Mouse (Mus musculus): Measurements from ENCODE around the gene Bud13.

Bud13 gene

DNA sequence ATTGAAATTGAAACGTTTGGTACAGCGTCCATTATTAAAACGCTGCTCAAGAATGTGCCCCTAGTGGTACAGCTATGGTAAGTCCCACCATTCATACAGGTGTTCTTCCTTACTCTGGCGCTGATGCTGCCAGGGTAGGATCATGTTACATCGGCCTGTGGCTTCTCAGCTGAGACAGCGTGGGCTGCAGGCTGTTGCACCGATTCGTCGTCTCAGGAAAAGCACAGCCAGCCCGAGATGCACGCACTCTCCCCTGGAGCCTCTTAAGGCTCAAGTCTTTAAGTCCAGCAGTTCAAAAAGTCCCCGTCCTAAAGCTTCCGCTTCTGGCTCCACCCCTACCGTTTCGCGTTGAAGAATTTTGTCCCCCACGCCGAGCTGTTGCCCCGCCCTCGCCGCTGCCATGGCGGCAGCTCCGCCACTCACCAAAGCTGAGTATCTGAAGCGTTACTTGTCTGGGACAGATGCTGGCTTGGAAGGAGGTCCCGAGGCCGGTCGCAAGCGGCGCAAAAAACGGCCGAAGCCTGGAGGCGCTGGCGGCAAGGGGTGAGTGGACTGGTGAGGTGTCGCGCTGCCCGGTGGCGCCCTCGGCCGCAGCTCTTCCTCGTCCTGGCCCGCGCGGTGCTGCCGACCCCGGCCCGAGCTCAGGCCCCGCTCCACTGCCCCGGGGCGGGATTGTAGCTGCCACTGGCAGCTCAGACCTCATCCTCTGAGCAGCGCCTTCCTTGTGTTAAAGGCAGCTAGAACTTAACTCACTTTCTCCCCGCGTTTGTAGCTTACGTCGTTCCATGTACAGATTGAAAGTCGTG lies at the start of gene Bud13:
Bud13 (plus strand) TSS at position 378 of the 806 bp plus-strand sequence.
- DNase-seq = peak; percentile 88

DNA sequence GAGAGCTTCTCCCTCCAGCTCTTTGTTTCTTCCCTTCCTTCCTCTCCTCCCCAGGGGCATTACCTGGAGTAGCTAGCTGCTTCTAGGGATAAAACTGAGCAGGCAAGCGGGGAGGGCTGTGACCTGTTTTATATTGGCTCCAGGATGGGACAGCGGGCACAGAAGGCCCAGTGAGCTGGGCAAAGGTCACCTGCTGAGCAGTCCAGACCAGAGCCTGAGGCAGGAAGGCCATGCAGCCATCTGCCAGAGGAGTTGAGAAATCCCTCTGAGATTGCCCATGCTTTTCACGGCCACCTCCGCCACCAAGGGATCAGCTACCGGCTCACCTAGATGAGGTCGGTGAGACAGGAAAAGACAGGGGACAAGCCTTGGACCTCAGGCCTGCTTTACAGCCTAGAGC lies 47.6 kb upstream of the Bud13 start:
- peak; percentile 64 for DNase-seq

DNA sequence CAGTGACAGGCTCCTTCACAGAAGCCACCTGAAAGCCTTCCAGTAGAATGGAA lies 47.4 kb upstream of the Bud13 start, which contains the start of gene Apoc3:
Apoc3 (minus strand) TSS at position 41 of the 53 bp plus-strand sequence.
- DNase-seq = no peak

GRCm38 (mm10) chr9:46235649-46236048 lies 47.2 kb upstream of the Bud13 start:
- no peak for DNase-seq

DNA sequence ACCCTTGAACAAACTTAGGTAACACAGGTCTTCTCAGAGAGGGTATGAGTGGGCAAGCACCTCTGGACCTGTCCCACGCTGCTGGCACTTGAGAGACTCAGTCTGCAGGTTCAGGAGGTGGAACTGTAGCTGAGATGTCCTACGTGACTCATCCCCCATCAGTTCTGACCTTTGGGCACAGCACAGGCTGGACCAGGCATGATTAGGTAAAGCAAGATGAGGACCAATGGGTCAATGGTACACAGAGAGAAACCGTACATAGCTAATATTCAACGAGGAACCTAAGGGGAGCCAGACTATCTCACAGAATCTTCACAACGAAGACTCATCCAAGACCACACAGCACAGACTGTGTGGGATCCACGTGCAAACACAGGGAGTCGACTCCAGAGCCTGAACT lies 44.0 kb upstream of the Bud13 start:
- no peak for DNase-seq

GRCm38 (mm10) chr9:46240526-46241153 lies 42.2 kb upstream of the Bud13 start, which contains the start of gene Apoa4:
Gene Apoa4, plus strand, starts transcription at chr9:46240696.
- DNase-seq = no peak

GRCm38 (mm10) chr9:46241818-46242217 lies 41.0 kb upstream of the Bud13 start:
- DNase-seq = no peak

- no peak for DNase-seq
Measured at GRCm38 (mm10) chr9:46243122-46243521, 39.7 kb upstream of the Bud13 start.

GRCm38 (mm10) chr9:46243584-46243983 lies 39.2 kb upstream of the Bud13 start:
- DNase-seq = no peak

DNA sequence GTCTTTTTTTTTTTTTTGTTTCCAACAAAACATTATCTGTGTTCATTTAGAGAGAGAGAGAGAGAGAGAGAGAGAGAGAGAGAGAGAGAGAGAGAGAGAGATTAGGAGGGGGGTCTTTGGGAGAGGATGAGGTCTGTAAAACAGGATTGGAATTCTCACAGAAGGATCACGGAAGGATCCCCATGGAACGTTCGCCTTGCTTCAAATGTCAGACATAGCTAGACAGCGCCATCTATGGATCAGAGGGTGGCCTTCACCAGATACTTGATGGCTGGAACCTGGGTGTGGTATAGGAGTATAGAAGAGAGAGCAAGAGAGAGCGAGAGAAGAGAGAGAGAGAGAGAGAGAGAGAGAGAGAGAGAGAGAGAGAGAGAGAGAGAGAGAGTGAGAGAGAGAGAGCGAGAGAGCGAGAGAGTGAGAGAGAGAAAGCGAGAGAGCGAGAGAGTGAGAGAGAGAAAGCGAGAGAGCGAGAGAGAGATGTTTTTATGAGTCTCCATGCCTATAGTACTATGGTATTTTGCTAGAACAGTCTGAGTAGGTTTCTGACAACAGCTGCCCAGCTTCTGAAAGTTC lies 36.0 kb upstream of the Bud13 start:
- peak; percentile 65 for DNase-seq

- no peak for DNase-seq
Measured at GRCm38 (mm10) chr9:46256177-46256576, 26.6 kb upstream of the Bud13 start.

GRCm38 (mm10) chr9:46256658-46257385 lies 26.0 kb upstream of the Bud13 start:
- DNase-seq = no peak

- no peak for DNase-seq
Measured at GRCm38 (mm10) chr9:46257546-46257945, 25.3 kb upstream of the Bud13 start.

GRCm38 (mm10) chr9:46259111-46259510 lies 23.7 kb upstream of the Bud13 start:
- DNase-seq = no peak

DNA sequence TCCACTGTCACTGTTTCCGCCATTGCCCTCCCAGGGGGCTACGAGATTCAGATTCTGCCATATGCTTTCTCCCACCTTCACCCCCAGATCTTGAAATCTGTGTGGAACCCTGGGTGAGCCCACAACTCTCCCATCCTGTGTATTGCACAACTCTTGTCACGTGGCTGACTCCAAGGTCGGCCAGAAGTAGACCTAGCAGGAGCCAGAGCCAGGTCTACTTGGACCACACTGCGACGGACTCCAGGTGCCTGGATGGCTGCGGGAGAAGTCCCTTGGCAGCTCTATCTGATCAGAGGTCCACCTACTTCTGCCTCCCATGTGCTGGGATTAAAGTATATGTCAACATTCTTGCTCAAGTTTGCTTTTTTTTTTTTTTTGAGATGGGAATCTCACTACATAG lies 21.7 kb upstream of the Bud13 start:
- no peak for DNase-seq

- no peak for DNase-seq
Measured at GRCm38 (mm10) chr9:46268343-46268873, 14.4 kb upstream of the Bud13 start, which contains the start of gene Apoa5. Gene Apoa5, plus strand, starts transcription at chr9:46268633.

DNA sequence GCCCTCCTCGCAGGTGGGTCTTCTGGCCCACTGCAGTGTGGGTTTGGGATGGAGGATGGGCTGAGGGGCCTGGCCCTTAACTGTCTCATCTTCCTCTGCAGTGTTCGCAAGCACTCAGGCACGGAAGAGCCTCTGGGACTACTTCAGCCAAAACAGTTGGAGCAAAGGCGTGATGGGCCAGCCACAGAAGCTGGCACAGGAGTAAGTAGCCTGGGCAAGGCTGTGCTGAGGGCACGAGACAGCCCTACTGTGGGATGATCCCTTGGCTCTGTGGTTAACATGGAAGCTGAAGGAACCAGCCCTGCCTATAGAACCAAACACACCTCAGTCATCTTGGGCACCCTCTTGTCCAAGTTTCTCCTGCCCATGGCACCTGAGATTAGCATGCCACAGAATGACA lies 13.7 kb upstream of the Bud13 start:
- DNase-seq = no peak

- no peak for DNase-seq
Measured at GRCm38 (mm10) chr9:46270782-46271181, 12.0 kb upstream of the Bud13 start.

GRCm38 (mm10) chr9:46272070-46272469 lies 10.7 kb upstream of the Bud13 start:
- no peak for DNase-seq

DNA sequence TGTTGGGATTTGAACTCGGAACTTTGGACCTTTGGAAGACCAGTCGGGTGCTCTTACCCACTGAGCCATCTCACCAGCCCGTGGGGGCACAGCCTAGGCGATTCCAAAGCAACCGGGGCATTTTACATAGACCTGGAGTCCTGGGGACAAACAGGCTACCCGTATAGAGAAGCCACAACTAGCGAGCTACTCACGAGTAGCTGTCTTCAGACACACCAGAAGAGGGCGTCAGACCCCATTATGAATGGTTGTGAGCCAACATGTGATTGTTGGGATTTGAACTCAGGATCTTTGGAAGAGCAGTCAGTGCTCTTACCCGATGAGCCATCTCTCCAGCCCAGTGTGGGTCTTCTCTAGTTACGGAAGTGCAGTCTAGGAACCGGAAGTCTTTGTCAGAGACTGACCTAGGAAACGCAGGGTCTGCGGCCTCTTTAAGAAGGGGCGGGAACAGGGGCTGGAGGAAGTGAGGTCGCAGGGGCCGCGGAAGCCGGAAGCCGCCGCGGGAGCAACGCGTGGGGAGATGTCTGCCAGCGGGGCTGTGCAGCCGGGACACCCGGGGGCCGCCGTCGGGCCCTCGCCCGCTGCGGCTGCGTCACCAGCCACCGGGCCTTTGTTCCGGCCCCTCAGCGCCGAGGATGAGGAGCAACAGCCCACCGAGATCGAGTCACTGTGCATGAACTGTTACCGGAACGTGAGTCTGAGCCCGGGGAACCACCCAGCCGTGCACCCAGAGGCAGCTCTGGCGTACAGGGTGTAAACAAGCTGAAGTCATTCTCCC lies 9.9 kb upstream of the Bud13 start, which contains the start of gene Zpr1:
Zpr1 (plus strand) TSS at position 388 of the 778 bp plus-strand sequence.
- DNase-seq = peak; percentile 90

DNA sequence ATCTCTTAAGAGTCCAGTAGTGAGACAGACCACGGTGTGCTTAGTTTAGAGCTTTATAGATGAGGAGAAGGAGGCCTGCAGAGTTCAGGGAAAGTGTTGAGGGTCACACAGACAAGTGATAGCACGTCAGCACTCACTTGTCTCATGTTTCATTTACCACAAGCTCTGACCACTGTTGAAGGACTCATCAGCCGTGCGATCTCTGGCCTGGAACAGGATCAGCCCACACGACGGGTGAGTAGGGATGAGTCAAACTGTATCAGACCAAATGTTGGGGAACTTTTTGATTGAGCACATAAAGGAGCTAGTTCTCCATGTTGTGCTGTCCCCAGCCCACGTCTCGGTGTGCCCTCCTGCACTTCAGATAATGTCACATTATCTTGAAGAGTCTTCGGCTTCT lies 8.3 kb upstream of the Bud13 start:
- no peak for DNase-seq

- no peak for DNase-seq
Measured at GRCm38 (mm10) chr9:46298381-46298780, 15.6 kb downstream of the Bud13 start.

DNA sequence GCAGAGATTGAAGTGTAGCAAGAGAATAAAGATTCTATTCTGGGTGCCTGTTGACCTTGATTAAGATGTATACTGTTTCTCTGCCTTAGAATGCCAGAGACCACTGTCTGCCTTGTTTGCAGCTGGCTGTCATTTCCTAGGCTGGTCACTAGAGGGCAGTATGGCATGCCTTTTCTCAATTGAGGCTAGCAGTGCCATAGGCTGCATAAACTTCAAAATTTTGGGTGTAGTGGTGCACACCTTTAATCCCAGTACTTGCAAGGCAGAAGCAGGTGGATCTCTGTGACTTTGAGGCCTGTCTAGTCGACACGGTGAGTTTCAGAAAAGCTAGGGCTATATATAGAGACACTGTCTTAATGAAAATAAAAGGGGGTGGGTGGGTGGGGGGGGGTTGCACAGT lies 19.3 kb downstream of the Bud13 start:
- DNase-seq = no peak
